Mouse (Mus musculus): ENCODE results near the gene Tmprss11b. TPM values are rescaled to one million over a fixed set of nuclear protein-coding genes. Genes with fewer than 3 reads are reported as not detected.
"Not testable (repeated sequence)": the region's sequence is repeated elsewhere in the genome, so short reads cannot be mapped to it uniquely, and the experiment has no call there.

The Tmprss11b gene
- polyA plus RNA-seq (2017; shearing (Covaris generic)), result not detected

DNA sequence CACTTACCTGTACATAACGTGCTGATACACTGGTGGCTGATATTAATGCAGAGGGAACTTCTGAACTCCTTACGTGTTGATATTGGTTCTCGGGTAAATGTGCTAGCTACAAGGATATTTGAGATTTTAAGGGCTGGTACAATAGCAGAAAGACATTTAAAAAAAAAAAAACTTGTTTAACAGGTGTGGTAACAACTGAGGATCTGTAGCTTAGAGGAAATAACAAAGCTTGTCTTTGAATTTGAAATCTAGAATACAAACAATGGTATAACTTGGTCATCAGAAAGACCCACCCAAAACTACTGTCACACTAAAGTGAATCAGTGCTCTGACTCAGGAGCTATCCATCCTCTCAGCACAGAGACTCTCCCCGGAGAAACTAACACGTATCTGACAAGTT is at the start of gene Tmprss11b:
TSS of gene Tmprss11b (minus strand) at position 101 of the 400 bp plus-strand sequence.
- ATAC-seq, result no peak

DNA sequence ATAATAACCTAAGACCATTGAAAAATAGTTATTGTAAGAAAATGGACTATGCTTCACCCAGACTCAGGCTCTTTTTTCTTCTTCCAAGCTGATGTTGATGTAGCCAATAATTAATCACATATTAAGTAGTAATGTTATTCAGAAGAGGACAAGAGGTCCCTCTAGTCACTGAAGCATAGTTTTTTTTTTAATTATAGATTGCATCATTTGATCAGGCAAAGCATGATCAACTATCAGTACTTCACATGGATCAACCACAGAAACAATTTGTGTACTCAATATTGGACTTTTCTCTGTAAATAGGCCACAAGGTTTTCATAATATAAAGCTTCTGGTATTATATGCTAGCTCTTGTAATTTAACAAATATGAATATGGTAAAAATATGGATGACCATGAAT is 48.9 kb upstream of the Tmprss11b start:
- ATAC-seq, result no peak

DNA sequence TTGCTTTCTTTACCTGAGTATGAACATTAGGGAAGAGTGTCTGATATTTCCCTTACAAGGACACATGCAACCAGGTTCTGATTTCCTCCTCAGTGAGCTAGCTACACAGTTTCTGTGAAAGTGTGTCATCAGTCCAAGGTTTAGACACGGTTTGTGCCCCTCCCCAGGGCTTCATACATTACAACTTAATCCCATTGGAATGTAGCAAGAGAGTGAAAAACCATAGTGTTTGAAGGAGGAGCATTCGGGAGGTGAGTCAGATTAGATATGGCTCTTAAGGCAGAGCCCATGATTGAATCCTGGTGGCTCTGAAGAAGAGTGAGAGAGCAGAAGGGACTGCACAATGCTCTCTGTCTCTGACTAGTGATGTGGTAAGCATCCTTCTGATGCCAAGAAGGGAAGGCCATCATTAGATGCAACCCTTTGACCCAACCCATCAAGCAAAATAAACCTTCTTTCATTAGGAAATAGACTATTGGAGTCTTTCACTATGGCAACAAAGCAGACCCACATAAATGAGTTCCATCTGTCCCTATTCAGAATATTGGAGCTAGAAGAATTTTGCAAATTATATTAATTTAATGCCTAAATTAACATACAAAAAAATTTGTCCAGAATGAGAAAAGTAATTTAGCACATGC is 46.8 kb upstream of the Tmprss11b start:
- no peak for ATAC-seq

DNA sequence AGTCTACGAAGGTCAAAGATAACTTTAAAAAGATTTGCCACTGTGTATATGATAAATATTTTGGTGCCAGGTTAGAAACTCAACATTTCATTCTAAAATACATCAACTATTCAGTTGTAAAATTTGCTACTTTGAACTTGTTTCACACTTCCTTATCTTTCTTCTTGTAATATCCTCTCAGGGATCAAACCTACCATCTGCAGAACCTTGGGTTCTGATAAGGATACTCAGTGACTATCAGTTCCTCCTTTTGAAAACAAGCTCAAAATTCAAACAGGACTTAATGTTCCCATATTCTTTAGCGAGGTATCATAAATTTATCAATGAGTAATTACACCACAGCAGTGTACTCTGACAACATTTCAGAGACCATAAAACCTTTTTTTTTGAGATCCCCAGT is 38.8 kb upstream of the Tmprss11b start:
- no peak for ATAC-seq

DNA sequence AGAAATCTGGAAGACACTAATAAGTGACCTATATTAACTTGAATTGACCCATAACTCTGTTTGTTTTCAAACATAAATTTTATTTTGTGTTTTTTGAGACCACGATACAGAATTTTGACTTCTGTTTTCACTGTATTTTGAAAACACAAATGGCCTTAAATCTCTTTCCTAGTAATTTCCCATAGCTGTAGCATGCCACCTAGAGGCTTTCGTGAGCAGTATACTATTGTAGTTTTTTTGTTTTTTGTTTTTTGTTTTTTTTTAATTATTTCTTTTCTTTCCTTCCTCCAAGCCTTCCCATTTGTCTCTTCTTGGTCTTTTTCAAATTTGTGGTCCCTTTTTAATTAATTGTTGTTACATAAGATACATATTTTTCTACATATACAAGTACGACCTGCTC is 28.8 kb upstream of the Tmprss11b start:
- no peak for ATAC-seq

DNA sequence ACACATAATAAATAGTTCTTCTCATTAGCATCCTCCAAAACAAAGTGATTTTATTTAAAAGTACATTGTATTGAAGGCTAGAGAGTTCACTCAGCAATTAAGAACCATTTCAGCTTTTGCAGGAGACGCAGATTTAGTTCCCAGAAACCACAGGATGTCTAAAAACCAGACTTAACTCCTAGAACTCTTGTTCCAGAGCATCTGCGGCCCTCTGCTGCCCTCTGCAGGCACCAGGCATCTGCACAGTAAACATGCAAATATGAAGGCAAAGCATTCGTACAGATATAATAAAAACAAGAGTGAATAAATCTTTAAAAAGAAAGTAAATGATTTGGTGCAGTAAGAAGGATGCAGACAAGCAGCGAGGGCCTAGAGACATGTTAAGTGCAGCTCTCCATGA is 8.5 kb upstream of the Tmprss11b start:
- ATAC-seq, result peak; percentile 54

DNA sequence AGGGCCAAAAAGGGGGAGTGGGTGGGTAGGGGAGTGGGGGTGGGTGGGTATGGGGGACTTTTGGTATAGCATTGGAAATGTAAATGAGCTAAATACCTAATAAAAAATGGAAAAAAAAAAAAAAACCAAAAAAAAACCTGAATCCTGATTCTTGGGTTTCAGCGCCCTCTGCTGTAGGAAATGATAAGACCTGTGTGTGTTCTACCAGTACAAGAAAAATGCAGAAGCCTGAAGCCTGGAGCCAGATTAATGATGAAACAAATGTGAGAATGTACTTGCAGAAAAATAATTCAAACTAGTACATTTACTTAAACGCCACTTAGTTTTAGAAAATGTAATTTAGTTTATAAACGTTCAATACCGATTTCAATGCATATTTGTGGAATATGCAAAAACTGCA is 27.0 kb downstream of the Tmprss11b start:
- ATAC-seq, result not testable (repeated sequence)

DNA sequence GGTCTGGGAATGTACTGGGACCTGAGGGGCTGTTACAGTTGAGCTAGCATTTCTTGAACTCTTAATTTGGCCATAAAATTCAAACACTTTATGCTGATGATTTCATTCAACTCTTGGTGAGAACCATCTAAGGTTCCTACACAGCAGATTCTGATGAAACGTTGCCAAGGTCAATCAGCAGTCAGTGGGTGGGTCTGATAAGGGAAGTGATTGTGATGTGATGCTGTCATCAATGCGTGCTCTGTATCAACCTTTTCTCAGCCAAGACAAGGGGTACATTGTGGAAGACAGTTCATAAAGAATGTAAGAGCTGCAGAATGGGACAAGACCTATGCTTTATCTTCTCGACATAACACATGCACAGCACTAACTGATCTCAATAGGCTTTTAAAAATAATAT is 35.4 kb downstream of the Tmprss11b start:
- ATAC-seq, result no peak

DNA sequence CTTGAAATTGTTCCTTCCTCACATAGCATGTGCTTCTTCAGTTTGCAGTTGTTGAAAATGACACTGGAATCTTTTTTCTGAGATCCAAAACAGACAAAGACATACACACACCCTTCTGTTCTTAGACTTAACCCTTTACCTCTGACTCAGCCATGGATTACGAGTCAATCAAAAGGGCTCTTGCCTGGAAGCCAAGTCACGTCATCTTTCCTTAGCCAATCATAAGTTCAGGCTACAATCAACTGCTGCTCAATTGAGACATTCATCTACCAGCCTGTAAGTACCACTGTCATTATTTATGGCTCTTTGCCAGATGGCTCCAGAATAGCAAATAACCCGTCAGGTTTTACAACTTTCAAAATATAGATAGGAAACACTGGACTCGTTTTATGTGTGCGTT is 43.8 kb downstream of the Tmprss11b start, which contains the start of gene Tmprss11f:
TSS of gene Tmprss11f (minus strand) at position 101 of the 400 bp plus-strand sequence.
- ATAC-seq, result no peak

DNA sequence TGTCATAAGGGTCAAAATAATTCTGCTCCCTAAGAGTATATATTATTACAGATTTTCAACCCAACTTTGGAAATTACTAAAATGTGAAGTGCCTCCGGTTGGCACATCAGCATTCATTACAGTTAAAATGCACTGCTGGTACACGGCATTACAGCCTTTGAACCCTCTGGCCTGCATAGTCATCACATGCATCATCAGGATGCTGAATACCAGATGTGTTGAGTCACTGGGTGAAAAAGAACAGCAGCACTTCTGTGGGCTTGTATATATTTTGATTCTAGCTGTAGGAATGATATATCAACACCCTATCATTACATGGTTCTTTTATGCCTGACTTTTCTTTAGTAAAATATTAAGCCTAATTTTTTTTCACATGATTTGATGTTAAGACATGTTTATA is 45.5 kb downstream of the Tmprss11b start:
- ATAC-seq, result no peak

DNA sequence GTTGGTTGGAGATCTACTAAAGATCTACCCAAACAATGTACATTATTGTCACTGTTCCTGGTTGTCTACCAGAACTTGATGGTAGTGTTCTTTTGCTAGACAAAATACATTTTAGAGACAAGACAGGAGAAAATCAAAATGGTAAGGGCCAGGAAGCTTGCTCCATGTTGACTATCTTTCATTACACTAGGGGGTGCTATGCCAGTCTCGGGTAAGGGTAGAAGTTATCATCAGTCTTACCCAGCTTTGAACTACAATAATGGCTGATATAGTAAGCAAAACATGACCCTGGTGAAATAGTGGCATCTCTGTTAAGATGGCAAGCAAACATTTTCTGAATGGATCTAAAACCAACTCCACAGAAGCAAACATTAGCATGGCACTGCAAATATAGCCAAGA is 54.4 kb downstream of the Tmprss11b start:
- ATAC-seq, result no peak

Other genes with a start within 250 kb of the Tmprss11b start
- not detected for gene Tmprss11a, start 207.4 kb downstream of the Tmprss11b start, polyA plus RNA-seq (2017; shearing (Covaris generic))
- gene Tmprss11g, start 157.8 kb downstream of the Tmprss11b start, polyA plus RNA-seq (2017; shearing (Covaris generic)), result not detected
- gene Tmprss11f, start 43.9 kb downstream of the Tmprss11b start, polyA plus RNA-seq (2017; shearing (Covaris generic)), result not detected
- under 1 TPM; 0.24 to 0.39 TPM for gene Tmprss11e, start 69.5 kb upstream of the Tmprss11b start, polyA plus RNA-seq (2017; shearing (Covaris generic))
- gene Ythdc1, start 127.9 kb upstream of the Tmprss11b start, polyA plus RNA-seq (2017; shearing (Covaris generic)), result 10 to 100 TPM; 74.9 to 83.7 TPM
- not detected for gene Ugt2b34, start 230.6 kb upstream of the Tmprss11b start, polyA plus RNA-seq (2017; shearing (Covaris generic))